Mouse (Mus musculus): ENCODE data around the gene Eif4g1. TPM values are rescaled to one million over a fixed set of nuclear protein-coding genes. Genes with fewer than 3 reads are reported as not detected.
A peak's percentile ranks its signal among the peaks of the same experiment; 100 is the strongest.

The Eif4g1 gene
- polyA plus RNA-seq, 1 experiment from 2014 or later: 129 TPM

DNA sequence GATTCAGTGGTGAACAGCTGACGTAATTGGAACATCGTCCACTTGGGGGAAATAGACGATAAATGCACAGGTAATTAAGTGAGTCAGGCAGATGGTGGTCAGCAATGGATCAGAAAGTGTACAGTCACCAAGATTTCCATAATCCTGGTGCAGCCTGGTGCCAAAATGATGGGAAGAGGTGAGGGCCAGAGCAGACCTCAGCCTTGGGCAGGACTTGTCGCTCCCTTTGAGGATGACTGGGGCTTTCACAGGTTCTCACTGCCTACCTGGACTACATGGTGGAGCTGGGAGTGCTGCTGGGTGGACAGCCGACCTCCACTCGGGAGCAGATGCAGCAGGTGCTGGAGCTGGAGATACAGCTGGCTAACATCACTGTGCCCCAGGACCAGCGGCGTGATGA lies 30.7 kb upstream of the Eif4g1 start:
- 63% methylated on average over 8 of the region's 8 CpGs for WGBS
- Histone ChIP-seq H3K4me2 (no peak overlapping the region), H3K9me3 (no peaks in the 10 kb centered on the region), H3K27me3 (replicated peaks) (0 out of 2 replicates have a peak, but pooled peaks cover 4% of the 10 kb centered on the region), H3K27ac (replicated peaks) (no peak overlapping the region), H3K4me3 (no peak overlapping the region), H3K9ac (no peak overlapping the region), H3K4me1 (no peaks in the 10 kb centered on the region), H3K36me3 (no peaks in the 10 kb centered on the region)
- ATAC-seq (ENCODE audit: extremely low read depth, insufficient number of reproducible peaks, low FRiP score, low TSS enrichment): no peak

DNA sequence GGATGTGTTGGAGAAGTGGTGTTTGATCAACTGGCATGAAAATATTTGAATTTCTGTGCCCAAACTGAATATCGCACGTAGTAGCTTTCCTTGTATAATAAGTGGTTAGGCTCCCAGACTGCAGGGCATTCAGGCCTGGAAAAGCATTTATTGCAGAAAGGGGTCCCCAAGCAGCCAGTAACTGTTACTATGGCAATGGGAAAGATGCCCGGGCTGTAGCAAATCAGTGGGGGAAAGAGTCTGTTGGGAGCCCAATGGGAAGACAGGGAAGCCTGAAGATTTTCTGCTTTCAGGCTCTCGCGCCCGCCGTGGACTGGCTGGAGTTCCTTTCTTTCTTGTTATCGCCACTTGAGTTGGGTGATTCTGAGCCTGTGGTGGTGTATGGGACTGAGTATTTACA lies 29.7 kb upstream of the Eif4g1 start:
- Histone ChIP-seq H3K4me2 (no peak overlapping the region), H3K27me3 (replicated peaks) (0 out of 2 replicates have a peak, but pooled peaks cover 3% of the 10 kb centered on the region), H3K4me1 (no peaks in the 10 kb centered on the region), H3K36me3 (no peaks in the 10 kb centered on the region), H3K9ac (no peak overlapping the region), H3K27ac (replicated peaks) (no peak overlapping the region), H3K4me3 (no peak overlapping the region), H3K9me3 (no peaks in the 10 kb centered on the region)
- ATAC-seq (ENCODE audit: extremely low read depth, insufficient number of reproducible peaks, low FRiP score, low TSS enrichment): no peak
- 75% methylated on average over 8 of the region's 8 CpGs for WGBS

DNA sequence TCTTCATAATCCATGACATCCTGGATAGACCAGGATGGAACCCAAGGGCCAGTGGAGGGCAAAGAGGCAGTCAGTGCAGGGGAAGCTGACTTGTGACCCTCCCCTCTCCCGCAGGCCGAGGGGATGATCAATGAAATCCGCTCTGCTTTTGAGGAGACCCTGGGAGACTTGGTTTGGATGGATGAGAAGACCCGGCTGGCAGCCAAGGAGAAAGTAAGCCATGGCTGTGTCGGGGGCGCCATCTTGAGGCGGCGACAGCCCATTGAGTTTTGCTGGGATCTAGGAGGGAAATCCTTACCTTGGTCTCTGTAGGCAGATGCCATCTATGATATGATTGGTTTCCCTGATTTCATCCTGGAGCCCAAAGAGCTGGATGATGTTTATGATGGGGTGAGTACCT lies 26.0 kb upstream of the Eif4g1 start:
- no peaks in the 10 kb centered on the region for H3K9me3 ChIP-seq
- WGBS: 1% methylated on average over 8 of the region's 8 CpGs
- H3K4me2 ChIP-seq: no peak overlapping the region
- no peak for ATAC-seq (ENCODE audit: extremely low read depth, insufficient number of reproducible peaks, low FRiP score, low TSS enrichment)
- no peak overlapping the region for H3K4me3 ChIP-seq
- H3K27me3 ChIP-seq (replicated peaks): peaks cover 4% of the 10 kb centered on the region; the same call in 1 of the 2 replicates
- no peaks in the 10 kb centered on the region for H3K4me1 ChIP-seq
- no peaks in the 10 kb centered on the region for H3K36me3 ChIP-seq
- no peak overlapping the region for H3K27ac ChIP-seq (replicated peaks)
- H3K9ac ChIP-seq: no peak overlapping the region

DNA sequence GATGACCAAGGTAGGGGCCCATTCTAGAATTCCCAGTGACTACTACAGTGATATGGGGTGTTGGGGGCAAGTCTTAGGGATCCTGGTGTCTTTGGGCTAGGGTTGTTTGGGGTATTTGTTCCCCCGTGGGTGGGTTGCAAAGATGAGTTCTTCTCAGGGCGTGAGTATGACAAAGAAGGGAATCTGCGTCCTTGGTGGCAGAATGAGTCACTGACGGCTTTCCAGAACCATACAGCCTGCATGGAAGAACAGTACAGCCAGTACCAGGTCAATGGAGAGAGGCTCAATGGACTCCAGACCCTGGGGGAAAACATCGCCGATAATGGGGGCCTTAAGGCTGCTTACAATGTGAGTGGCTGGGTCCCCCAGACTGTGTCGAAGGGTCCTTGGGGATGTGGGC lies 24.2 kb upstream of the Eif4g1 start:
- no peak overlapping the region for H3K4me2 ChIP-seq
- H3K9me3 ChIP-seq: no peaks in the 10 kb centered on the region
- WGBS: 67% methylated on average over 7 of the region's 7 CpGs
- no peaks in the 10 kb centered on the region for H3K4me1 ChIP-seq
- H3K27me3 ChIP-seq (replicated peaks): peaks cover 4% of the 10 kb centered on the region; the same call in 1 of the 2 replicates
- no peak overlapping the region for H3K4me3 ChIP-seq
- H3K9ac ChIP-seq: no peak overlapping the region
- no peaks in the 10 kb centered on the region for H3K36me3 ChIP-seq
- no peak for ATAC-seq (ENCODE audit: extremely low read depth, insufficient number of reproducible peaks, low FRiP score, low TSS enrichment)
- H3K27ac ChIP-seq (replicated peaks): no peak overlapping the region

DNA sequence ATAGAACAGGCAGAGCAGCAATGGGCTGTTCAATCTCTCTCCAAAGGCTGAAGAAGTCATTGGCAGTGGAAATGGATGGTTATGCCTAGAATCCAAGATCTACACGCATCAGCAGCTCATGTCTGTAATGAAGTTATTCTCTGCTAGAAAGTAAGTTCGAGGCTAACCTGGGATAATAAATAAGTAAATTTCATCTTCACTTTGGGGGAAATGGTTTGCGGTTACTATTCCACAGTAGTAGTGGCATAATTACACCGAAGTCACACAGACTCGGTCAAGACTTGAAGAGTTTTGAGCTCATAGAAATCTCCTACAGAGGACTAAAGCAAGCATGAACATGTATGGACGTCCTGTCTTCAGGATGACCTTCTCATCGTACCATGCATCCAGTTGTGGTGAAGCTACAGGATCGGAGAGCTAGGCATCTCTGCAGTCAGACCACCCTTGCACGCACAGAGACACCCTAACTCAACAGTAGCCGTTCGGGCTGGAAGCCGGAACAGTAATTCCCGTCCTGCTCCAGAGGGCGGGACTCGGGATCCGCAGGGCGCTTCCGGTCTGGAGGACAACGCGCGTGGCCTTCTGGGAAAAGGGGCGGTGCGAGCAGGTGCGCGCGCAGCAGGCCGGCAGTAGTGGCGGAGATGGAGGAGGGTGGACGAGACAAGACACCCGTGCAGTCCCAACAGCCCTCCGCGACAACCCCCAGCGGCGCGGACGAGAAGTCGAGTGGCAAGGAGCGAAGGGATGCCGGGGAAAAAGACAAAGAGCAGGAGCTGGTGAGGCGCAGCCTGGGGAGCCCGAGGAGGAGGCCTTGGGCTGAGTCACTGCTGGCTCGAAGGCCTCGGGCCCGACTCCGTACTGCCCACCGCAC lies 16.8 kb upstream of the Eif4g1 start, which contains the start of gene Psmd2:
Gene Psmd2 (plus strand): TSS at position 577 of the 871 bp plus-strand sequence.
- peaks cover 36% of the 10 kb centered on the region for H3K36me3 ChIP-seq
- peak within 1 kb of the TSS; percentile 97 for H3K4me2 ChIP-seq
- peak; percentile 93 for ATAC-seq (ENCODE audit: extremely low read depth, insufficient number of reproducible peaks, low FRiP score, low TSS enrichment)
- H3K27ac ChIP-seq (replicated peaks): peak within 1 kb of the TSS; percentile 82
- WGBS: 2% methylated on average over 46 of the region's 46 CpGs
- H3K9me3 ChIP-seq: no peaks in the 10 kb centered on the region
- peak within 1 kb of the TSS; percentile 95 for H3K9ac ChIP-seq
- peak within 1 kb of the TSS; percentile 80 for H3K4me3 ChIP-seq
- H3K27me3 ChIP-seq (replicated peaks): 0 out of 2 replicates have a peak, but pooled peaks cover 2% of the 10 kb centered on the region
- H3K4me1 ChIP-seq: peaks cover 18% of the 10 kb centered on the region

DNA sequence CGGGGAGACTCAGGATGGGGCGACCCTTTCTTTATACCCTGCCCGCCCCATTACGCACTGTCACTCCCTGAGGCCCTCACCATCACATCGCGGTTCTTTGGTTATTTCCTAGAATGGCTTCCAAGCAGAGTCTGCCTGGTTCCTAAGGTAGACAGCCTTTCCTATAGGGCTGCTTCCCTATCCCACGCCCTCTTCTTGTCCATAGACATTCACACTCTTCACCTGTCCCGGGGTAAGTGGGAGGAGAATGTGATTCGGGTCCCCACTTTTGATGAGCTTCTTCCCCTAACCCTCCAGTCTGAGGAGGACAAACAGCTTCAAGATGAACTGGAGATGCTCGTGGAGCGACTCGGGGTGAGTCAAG lies 16.2 kb upstream of the Eif4g1 start:
- H3K4me1 ChIP-seq: peaks cover 18% of the 10 kb centered on the region
- peak overlapping the region; percentile 95 for H3K9ac ChIP-seq
- WGBS: 10% methylated on average over 11 of the region's 12 CpGs
- H3K4me3 ChIP-seq: peak overlapping the region; percentile 80
- no peak for ATAC-seq (ENCODE audit: extremely low read depth, insufficient number of reproducible peaks, low FRiP score, low TSS enrichment)
- peak overlapping the region; percentile 97 for H3K4me2 ChIP-seq
- H3K27me3 ChIP-seq (replicated peaks): no peaks in the 10 kb centered on the region
- H3K36me3 ChIP-seq: peaks cover 43% of the 10 kb centered on the region
- peak overlapping the region; percentile 82 for H3K27ac ChIP-seq (replicated peaks)
- no peaks in the 10 kb centered on the region for H3K9me3 ChIP-seq

DNA sequence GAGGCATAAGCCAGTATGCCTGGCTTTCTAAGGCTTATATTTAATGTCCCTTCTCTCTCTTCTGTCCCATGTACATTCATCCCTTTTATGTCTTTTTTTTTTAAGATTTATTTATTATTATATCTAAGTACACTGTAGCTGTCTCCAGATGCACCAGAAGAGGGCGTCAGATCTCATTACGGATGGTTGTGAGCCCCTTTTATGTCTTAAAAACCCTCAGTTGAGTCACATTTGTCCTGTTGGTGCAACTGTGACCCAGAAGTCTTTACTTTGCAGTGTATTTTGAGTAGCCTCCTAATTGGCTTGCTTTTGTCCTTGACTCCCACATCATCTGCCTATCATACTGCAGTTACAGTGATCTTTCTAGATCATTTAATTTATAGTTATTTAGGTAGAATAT lies 14.8 kb upstream of the Eif4g1 start:
- H3K4me3 ChIP-seq: no peak overlapping the region
- H3K27ac ChIP-seq (replicated peaks): no peak overlapping the region
- WGBS: 48% methylated on average over 2 of the region's 2 CpGs
- peaks cover 18% of the 10 kb centered on the region for H3K4me1 ChIP-seq
- no peak overlapping the region for H3K9ac ChIP-seq
- peak overlapping the region; percentile 97; the same call in 1 of the 2 replicates for H3K4me2 ChIP-seq
- no peaks in the 10 kb centered on the region for H3K9me3 ChIP-seq
- no peaks in the 10 kb centered on the region for H3K27me3 ChIP-seq (replicated peaks)
- ATAC-seq (ENCODE audit: extremely low read depth, insufficient number of reproducible peaks, low FRiP score, low TSS enrichment): no peak
- H3K36me3 ChIP-seq: peaks cover 57% of the 10 kb centered on the region

DNA sequence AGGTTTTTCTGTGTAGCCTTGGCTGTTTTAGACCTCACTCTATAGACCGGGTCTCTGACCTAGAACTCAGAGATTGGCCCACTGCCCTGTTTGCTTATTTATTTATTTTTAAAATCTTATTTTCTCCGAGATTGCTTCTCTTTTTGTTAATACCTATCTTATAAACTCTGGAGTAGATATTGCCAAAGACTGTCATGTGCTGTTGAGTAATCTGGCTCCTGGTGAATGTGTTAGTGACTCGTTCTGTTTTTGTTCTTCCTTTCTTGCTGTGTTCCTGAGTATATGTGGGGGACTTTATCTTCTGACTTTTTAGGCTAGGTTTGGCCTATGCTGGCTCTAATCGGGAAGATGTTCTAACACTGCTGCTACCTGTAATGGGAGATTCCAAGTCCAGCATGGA lies 10.5 kb upstream of the Eif4g1 start:
- no peak for ATAC-seq (ENCODE audit: extremely low read depth, insufficient number of reproducible peaks, low FRiP score, low TSS enrichment)
- H3K4me1 ChIP-seq: peaks cover 8% of the 10 kb centered on the region
- H3K27me3 ChIP-seq (replicated peaks): no peaks in the 10 kb centered on the region
- H3K36me3 ChIP-seq: peaks cover 98% of the 10 kb centered on the region
- no peak overlapping the region for H3K4me3 ChIP-seq
- H3K9ac ChIP-seq: no peak overlapping the region
- no peak overlapping the region for H3K27ac ChIP-seq (replicated peaks)
- no peaks in the 10 kb centered on the region for H3K9me3 ChIP-seq
- no peak overlapping the region for H3K4me2 ChIP-seq
- 84% methylated on average over 4 of the region's 4 CpGs for WGBS

DNA sequence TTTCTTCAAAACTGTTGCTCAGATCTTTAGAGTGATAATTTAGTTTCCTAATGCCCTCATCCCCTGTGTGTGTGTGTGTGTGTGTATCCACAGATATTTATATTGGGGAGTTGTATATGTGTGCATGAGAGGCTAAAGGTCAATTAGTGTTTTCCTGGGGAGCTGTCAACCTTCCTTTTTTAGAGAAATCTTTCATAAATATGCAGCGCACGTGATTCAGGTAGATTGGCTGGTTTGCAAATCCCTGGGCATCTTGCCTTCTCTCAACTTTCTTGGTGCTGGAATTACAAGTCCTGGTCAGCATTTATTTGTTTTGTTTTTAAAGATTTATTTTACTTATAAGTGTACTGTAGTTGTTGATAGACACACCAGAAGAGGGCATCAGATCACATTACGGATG lies 2.2 kb downstream of the Eif4g1 start:
- H3K9me3 ChIP-seq: no peaks in the 10 kb centered on the region
- peaks cover 13% of the 10 kb centered on the region for H3K36me3 ChIP-seq
- whole genome bisulfite sequencing: 88% methylated on average over 3 of the region's 3 CpGs
- H3K27me3 ChIP-seq (replicated peaks): no peaks in the 10 kb centered on the region
- no peak overlapping the region for H3K9ac ChIP-seq
- H3K4me3 ChIP-seq: no peak overlapping the region
- no peak for ATAC-seq (ENCODE audit: extremely low read depth, insufficient number of reproducible peaks, low FRiP score, low TSS enrichment)
- H3K27ac ChIP-seq (replicated peaks): no peak overlapping the region
- peaks cover 23% of the 10 kb centered on the region for H3K4me1 ChIP-seq
- H3K4me2 ChIP-seq: no peak overlapping the region

DNA sequence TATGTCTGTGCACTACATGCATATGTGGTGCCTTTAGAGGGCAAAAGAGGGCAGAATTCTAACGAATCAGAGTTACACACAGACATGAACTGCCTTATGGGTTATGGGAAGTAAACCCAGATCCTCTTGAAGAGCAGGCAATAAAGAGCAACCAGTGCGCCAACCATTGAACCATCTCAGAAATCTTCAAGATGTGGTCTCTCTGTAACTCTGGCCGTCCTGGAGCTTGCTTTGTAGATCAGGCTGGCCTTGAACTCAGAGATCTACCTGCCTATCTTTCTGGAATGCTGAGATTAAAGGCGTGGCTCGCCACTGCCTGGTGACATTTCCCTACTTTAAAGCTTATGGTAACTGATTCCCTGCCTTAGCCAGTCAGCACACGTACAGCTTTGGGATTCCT lies 3.8 kb downstream of the Eif4g1 start:
- H3K4me3 ChIP-seq: peak overlapping the region; percentile 93
- 23% methylated on average over 6 of the region's 6 CpGs for WGBS
- peaks cover 26% of the 10 kb centered on the region for H3K4me1 ChIP-seq
- peak overlapping the region; percentile 73 for H3K9ac ChIP-seq
- peak overlapping the region; percentile 65 for H3K27ac ChIP-seq (replicated peaks)
- no peaks in the 10 kb centered on the region for H3K9me3 ChIP-seq
- H3K27me3 ChIP-seq (replicated peaks): no peaks in the 10 kb centered on the region
- peak overlapping the region; percentile 98 for H3K4me2 ChIP-seq
- ATAC-seq (ENCODE audit: extremely low read depth, insufficient number of reproducible peaks, low FRiP score, low TSS enrichment): no peak
- H3K36me3 ChIP-seq: peaks cover 28% of the 10 kb centered on the region

DNA sequence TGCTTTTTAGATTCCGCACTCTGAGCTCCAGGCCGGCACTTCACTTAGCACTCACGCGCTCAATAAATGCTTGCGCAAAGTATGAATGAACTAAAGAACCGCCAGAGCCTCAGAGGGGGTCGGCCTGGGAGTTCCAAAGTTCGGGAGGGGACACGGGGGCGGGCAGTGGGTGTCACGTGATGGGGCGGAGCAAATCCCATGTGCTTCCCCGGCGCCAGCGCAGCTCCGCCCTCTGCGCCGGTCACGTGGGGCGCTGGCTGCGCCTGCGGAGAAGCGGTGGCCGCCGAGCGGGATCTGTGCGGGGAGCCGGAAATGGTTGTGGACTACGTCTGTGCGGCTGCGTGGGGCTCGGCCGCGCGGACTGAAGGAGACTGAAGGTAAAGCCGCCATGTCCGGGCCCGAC lies 4.4 kb downstream of the Eif4g1 start:
- Histone ChIP-seq H3K9ac (peak overlapping the region; percentile 99), H3K36me3 (peaks cover 34% of the 10 kb centered on the region), H3K4me2 (peak overlapping the region; percentile 98), H3K27me3 (replicated peaks) (no peaks in the 10 kb centered on the region), H3K9me3 (no peaks in the 10 kb centered on the region), H3K4me3 (peak overlapping the region; percentile 93), H3K4me1 (peaks cover 32% of the 10 kb centered on the region), H3K27ac (replicated peaks) (peak overlapping the region; percentile 97)
- peak; percentile 91 for ATAC-seq (ENCODE audit: extremely low read depth, insufficient number of reproducible peaks, low FRiP score, low TSS enrichment)
- WGBS: 0% methylated on average over 38 of the region's 38 CpGs
